13 mouse cellular contexts compared by ENCODE assay signal in genomic region chr4:85151881-85152280, GRCm38 (mm10). TPM values are rescaled to one million over a fixed set of nuclear protein-coding genes. Genes with fewer than 3 reads are reported as not detected.
"Had no signal": no experiment of that assay in that cellular context is flagged by ENCODE, and none has a peak within 500 bp of the region (broad histone marks: within the 10 kb centered on the region; RNA-seq: fewer than 3 reads in every experiment).

No protein-coding gene starts in this region.

- H3K9ac ChIP-seq: hindbrain, embryonic 14.5 days; intestine, embryonic 15.5 days; limb, embryonic 12.5 days; liver, embryonic 13.5 days; liver, postnatal 0 days; midbrain, embryonic 12.5 days; neural tube, embryonic 12.5 days had no signal

- H3K27me3 ChIP-seq: intestine, embryonic 15.5 days; limb, embryonic 12.5 days; liver, embryonic 13.5 days; megakaryocyte, embryonic 14.5 days; midbrain, embryonic 12.5 days; neural tube, embryonic 12.5 days had no signal

- ATAC-seq: intestine, embryonic 15.5 days; liver, postnatal 0 days had no signal

- H3K9me3 ChIP-seq: intestine, embryonic 15.5 days; limb, embryonic 12.5 days; liver, embryonic 13.5 days; megakaryocyte, embryonic 14.5 days; midbrain, embryonic 12.5 days; neural tube, embryonic 12.5 days had no signal

- H3K4me2 ChIP-seq: hindbrain, embryonic 14.5 days; intestine, embryonic 15.5 days; limb, embryonic 12.5 days; liver, embryonic 13.5 days; midbrain, embryonic 12.5 days; neural tube, embryonic 12.5 days had no signal

- H3K27ac ChIP-seq: hindbrain, embryonic 14.5 days; intestine, embryonic 15.5 days; layer of hippocampus, adult 2 months; limb, embryonic 12.5 days; liver, embryonic 13.5 days; macrophage; midbrain, embryonic 12.5 days; neural tube, embryonic 12.5 days had no signal

- H3K4me3 ChIP-seq: intestine, embryonic 15.5 days; layer of hippocampus, adult 2 months; limb, embryonic 12.5 days; liver, embryonic 13.5 days; megakaryocyte, embryonic 14.5 days; midbrain, embryonic 12.5 days; neural tube, embryonic 12.5 days had no signal

- H3K36me3 ChIP-seq: intestine, embryonic 15.5 days; limb, embryonic 12.5 days; liver, embryonic 13.5 days; midbrain, embryonic 12.5 days; neural tube, embryonic 12.5 days had no signal

- DNase-seq: liver; liver, embryonic 13.5 days; liver, postnatal 0 days; thymus, adult 18-20 months; thymus, postnatal 14 days had no signal

- H3K4me1 ChIP-seq: intestine, embryonic 15.5 days; limb, embryonic 12.5 days; liver, embryonic 13.5 days; megakaryocyte, embryonic 14.5 days; midbrain, embryonic 12.5 days; neural tube, embryonic 12.5 days had no signal

RNA-seq across cellular contexts. Expression of gene Sh3gl2, which starts 53.0 kb away (rescaled TPM):
- polyA plus RNA-seq: liver, postnatal 0 days; macrophage had no signal
